Mouse (Mus musculus): ENCODE measurements around the gene Pold2. TPM values are rescaled to one million over a fixed set of nuclear protein-coding genes. Genes with fewer than 3 reads are reported as not detected.

Pold2 gene
- 10 to 100 TPM; 44.3 to 50.2 TPM for total RNA-seq (2021)
- long read RNA-seq, experiment 1, transcript Pold2-201 (11 exons, 1,646 nt): major isoform, 24 of 65 reads
- long read RNA-seq, experiment 1, partial matches to known transcripts: 13 of 65 reads
- long read RNA-seq, experiment 1, other reads (novel, unspliced or antisense): 28 of 65 reads
- long read RNA-seq, experiment 2, transcript Pold2-201 (11 exons, 1,646 nt): major isoform, 13 of 28 reads
- long read RNA-seq, experiment 2, partial matches to known transcripts: 6 of 28 reads
- long read RNA-seq, experiment 2, other reads (novel, unspliced or antisense): 9 of 28 reads

GRCm38 (mm10) chr11:5877921-5878526, at the start of gene Pold2:
Gene Pold2, minus strand, starts transcription at chr11:5878292.
- peak; percentile 99 for DNase-seq

GRCm38 (mm10) chr11:5926696-5927220, 48.7 kb upstream of the Pold2 start:
- peak; percentile 35 to 37 for DNase-seq

- no peak for DNase-seq
Observed at GRCm38 (mm10) chr11:5924699-5925098, 46.6 kb upstream of the Pold2 start.

- peak in 1 of 2 experiments; percentile 36 for DNase-seq
Observed at GRCm38 (mm10) chr11:5920323-5920960, 42.4 kb upstream of the Pold2 start.

- peak in 1 of 2 experiments; percentile 25 for DNase-seq
Observed at GRCm38 (mm10) chr11:5919606-5920005, 41.5 kb upstream of the Pold2 start.

GRCm38 (mm10) chr11:5918111-5918510, 40.0 kb upstream of the Pold2 start:
- DNase-seq: no peak

GRCm38 (mm10) chr11:5916178-5916548, 38.1 kb upstream of the Pold2 start:
- DNase-seq: no peak

GRCm38 (mm10) chr11:5915429-5916177, 37.5 kb upstream of the Pold2 start:
- DNase-seq: peak in 1 of 2 experiments; percentile 41

GRCm38 (mm10) chr11:5914940-5915339, 36.8 kb upstream of the Pold2 start:
- peak in 1 of 2 experiments; percentile 21 for DNase-seq

GRCm38 (mm10) chr11:5913936-5914335, 35.8 kb upstream of the Pold2 start:
- no peak for DNase-seq

- no peak for DNase-seq
Observed at GRCm38 (mm10) chr11:5913256-5913655, 35.2 kb upstream of the Pold2 start.

GRCm38 (mm10) chr11:5912635-5913034, 34.5 kb upstream of the Pold2 start:
- peak; percentile 66 to 72 for DNase-seq

- DNase-seq: no peak
Observed at GRCm38 (mm10) chr11:5908642-5909041, 30.6 kb upstream of the Pold2 start.

- DNase-seq: no peak
Observed at GRCm38 (mm10) chr11:5907096-5907495, 29.0 kb upstream of the Pold2 start.

GRCm38 (mm10) chr11:5905778-5906518, 27.9 kb upstream of the Pold2 start:
- DNase-seq: no peak

- no peak for DNase-seq
Observed at GRCm38 (mm10) chr11:5904871-5905270, 26.8 kb upstream of the Pold2 start.

- no peak for DNase-seq
Observed at GRCm38 (mm10) chr11:5904357-5904756, 26.3 kb upstream of the Pold2 start.

GRCm38 (mm10) chr11:5903844-5904243, 25.8 kb upstream of the Pold2 start:
- no peak for DNase-seq

- no peak for DNase-seq
Observed at GRCm38 (mm10) chr11:5902390-5902789, 24.3 kb upstream of the Pold2 start.

- DNase-seq: peak; percentile 31 to 44
Observed at GRCm38 (mm10) chr11:5901950-5902349, 23.9 kb upstream of the Pold2 start.

- DNase-seq: no peak
Observed at GRCm38 (mm10) chr11:5901320-5901719, 23.2 kb upstream of the Pold2 start.

- no peak for DNase-seq
Observed at GRCm38 (mm10) chr11:5899286-5899685, 21.2 kb upstream of the Pold2 start.
